Mouse (Mus musculus): ENCODE data around the gene Sufu.

The Sufu gene

DNA sequence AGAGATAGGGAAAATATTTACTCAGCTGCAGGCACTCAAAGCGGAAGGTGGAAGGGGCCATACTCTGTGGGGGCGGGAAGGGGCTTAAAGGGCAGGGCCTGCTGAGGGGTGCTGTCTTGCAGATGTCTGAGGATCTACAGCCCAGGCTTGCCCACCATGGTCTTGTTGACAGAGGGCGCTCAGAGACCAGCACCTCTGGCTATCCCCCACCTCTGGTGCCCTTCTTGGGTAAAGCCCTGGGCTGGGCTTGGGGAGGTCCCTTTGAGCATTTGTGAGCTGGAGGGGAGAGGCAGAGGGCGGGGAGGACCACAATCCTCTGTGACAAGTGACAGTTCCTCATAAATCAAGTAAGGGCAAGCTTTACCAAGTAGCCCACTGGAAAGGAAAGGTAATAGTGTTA is 136.4 kb downstream of the Sufu start:
- no peak for DNase-seq

DNA sequence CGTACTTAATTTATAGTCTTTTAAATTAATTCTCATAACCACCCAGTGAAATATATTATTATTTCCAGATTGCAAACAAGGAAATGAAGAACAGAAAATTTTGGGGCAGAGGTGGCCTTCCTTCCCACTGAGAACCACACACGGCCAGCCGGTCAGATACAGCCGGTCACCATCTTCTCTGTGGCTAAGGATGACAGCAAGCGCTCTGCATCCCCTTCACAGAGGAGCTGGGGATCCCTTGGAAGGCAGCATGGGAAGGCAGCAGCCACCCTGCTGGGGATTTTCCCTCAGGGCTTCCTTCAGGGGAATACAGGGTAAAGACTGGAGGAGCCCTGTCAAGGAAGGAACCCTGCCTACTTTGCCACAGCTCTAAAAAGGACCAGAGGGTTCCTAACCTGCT is 136.8 kb downstream of the Sufu start:
- DNase-seq, result no peak

DNA sequence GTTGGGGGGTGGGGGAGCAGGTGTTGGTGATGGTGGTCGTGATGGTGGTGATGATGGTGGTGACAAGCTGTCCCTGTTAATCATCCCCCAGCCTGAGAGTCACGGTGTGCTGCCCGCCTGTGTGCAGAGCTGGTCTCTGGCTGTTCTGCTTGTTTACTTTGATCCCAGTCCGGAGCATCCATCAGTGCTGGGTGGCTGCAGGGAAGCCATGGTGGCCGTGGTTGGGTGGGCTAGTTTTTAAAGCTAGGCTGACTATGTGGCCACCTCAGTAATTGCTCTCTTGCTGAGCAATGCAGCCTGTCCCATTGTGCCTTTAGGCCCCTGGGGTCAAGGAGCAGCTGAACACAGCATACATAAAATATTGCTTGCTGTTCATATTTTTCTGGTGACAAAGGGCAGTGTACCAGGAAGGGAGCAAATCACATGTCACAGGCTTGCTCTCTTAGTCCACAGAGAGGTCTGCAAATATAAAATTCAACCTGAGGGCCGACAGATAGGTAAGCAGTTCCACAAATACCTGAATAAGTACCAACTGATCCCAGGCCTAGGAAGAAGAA is 137.9 kb downstream of the Sufu start:
- DNase-seq, result no peak

DNA sequence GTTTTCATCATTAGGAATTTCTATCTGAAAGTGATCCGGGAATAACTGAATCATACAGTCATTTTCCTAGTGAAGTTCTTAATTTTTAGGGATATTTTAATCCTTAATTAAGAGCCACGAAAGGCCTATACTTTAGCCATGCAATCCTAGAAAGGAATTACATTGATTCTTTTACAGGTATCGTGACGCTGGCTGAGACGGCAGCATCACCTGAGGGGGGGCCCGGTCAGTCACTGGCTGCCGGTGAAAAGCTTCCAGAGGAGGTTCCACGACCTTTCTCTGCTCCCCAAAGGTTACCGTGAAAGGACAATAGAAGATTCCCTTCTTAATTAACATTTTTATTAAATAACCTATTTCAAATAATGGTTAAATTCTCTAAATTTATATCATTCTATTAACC is 140.7 kb downstream of the Sufu start:
- no peak for DNase-seq

DNA sequence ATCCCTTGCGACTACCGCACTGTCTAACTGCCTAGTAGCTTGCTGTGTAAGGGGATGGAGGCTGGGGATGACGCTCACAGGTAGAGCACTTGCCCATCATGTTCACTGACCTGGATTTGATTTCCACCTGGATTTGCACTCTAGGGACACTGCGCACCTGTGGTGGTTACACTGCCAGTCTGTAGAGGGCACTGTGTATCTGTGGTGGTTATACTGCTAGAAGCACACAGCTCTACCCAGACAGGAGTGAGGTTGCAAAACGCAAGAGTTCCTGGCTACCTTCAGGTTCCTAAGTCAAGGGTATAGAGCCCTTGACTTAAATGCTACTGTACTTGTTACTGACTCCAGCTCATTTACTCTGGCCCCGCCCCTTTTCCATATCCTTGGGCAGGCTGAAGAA is 141.5 kb downstream of the Sufu start:
- DNase-seq, result peak; percentile 28

All from thymus, postnatal 4 days (tissue).